Mouse (Mus musculus) erythroblast, adult 5-6 weeks (primary cell): ENCODE data around the gene Draxin. TPM values are rescaled to one million over a fixed set of nuclear protein-coding genes. Genes with fewer than 3 reads are reported as not detected.
A peak's percentile ranks its signal among the peaks of the same experiment; 100 is the strongest.
"Not testable (repeated sequence)": the region's sequence is repeated elsewhere in the genome, so short reads cannot be mapped to it uniquely, and the experiment has no call there.

Experiments used
- ATAC-seq: replicated peaks from 2 replicates; pipeline ENCODE4 v1.8.0; 2016; ENCODE audit warnings: moderate number of reproducible peaks, mild to moderate bottlenecking, moderate TSS enrichment, inconsistent platforms; ENCODE audit not compliant: poor library complexity, low FRiP score, severe bottlenecking
- total RNA-seq, 2 experiments: library from RNA; stranded (forward) in 1 of 2; stranded (reverse) in 1 of 2; fragments of 150-400 nt in 1 of 2; fragments of 200-764, 138-1000 nt in 1 of 2; gene quantifications; 2 replicates each; pipeline versions ENCODE4 v1.2.3 to v1.2.4; 2015 to 2017; ENCODE audit warnings: low replicate concordance in 2 of 2

The Draxin gene
- 0.42 TPM in 1 of 2 replicates, not detected in the other for total RNA-seq (2015; ENCODE audit: low replicate concordance)
- total RNA-seq (2017; ENCODE audit: low replicate concordance), result 0.84 TPM in 1 of 2 replicates, not detected in the other

DNA sequence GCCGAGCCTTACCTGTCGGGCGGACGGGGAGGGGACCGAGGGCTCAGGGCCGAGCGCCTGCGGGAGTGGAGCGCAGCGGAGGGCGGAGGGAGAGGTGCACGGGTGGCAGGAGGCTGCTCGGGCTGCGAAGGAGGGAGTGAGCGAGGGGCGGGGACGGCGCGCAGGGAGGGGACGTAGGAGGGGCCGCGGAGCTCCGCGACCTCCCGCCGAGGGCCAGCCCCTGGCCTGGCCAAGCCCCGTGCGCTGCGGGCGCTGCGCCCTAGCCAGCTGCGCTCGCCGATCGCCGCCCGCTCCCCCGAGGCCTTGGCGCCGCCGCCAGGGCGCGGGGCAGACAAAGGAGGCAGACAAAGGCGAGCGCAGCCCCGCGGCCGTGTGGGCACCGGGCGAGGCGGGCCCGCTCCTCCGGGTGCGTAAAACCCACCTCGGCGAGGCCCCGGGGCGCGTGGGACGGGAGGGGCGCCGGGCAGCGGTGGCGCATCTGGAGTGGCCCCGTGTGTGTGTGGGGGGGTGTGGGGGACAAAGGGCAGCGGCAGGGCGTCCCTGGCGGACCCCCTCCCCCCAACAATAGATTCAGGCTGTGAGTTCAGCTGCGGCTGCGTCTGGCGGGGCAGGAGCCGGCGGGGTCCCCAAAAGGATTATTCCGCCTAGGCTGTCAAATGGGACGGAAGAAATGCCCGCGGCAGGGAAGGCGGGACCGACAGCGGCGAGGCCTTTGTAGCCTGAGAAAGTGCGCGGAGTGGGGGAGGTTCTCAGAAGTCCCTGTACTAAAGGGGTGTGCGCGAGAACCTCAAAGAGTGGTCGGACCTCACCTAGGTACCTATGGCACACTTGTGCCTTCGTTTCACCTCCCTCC is at the start of gene Draxin:
Draxin (minus strand) TSS at position 138 of the 853 bp plus-strand sequence.
- ATAC-seq, result no peak

DNA sequence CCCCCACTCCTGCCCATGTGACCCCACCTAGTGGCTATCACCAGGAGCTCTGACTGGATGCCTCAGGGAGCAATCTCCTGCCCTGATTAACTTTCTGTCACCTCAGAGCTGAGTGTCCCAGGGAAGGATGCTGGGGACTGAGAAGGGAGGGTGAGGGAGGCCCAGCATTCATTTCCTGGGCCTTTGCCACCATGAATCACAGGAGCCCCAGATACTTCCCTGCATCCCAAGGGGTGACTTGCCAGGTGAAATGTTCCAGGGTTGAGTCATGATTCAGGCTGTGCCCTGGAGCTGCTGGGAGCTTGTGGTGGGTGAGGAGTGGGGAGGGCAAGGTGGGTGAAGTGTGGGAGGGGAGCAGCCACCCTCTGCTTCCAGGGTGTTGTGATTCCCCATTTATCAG is 47.2 kb upstream of the Draxin start:
- no peak for ATAC-seq

DNA sequence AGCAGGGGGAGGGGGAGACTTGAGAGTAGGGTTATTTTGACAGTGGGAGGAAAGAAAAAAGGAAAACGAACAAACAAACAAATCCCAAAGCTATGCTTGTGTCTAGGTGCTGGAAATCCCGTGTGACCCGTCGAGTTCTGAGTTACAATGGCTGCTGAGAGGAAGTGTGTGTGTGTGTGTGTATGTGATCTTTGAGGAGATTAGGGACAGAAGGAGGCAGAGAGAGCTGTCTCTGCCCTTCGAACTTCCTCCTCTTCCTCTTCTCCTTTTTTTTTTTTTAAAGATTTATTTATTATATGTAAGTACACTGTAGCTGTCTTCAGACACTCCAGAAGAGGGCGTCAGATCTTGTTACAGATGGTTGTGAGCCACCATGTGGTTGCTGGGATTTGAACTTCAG is 46.1 kb upstream of the Draxin start:
- not testable (repeated sequence) for ATAC-seq

DNA sequence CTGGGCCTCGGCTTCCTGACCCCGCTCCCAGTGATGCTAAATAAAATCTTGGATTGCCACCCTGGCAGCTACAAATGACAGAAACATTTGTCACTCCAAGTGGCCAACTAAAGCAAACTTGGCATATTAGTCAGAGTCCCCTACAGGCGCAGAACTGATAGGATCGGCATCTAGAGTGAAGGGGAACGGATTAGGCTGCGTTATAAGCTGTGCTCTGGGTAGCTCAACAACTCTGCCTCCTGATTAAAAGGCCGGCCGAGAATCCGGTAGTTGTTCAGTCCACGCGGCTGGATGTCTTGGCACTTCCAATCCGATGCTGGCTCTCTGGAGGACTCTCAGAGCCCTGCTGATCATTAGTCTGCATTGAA is 44.0 kb upstream of the Draxin start:
- ATAC-seq, result no peak

DNA sequence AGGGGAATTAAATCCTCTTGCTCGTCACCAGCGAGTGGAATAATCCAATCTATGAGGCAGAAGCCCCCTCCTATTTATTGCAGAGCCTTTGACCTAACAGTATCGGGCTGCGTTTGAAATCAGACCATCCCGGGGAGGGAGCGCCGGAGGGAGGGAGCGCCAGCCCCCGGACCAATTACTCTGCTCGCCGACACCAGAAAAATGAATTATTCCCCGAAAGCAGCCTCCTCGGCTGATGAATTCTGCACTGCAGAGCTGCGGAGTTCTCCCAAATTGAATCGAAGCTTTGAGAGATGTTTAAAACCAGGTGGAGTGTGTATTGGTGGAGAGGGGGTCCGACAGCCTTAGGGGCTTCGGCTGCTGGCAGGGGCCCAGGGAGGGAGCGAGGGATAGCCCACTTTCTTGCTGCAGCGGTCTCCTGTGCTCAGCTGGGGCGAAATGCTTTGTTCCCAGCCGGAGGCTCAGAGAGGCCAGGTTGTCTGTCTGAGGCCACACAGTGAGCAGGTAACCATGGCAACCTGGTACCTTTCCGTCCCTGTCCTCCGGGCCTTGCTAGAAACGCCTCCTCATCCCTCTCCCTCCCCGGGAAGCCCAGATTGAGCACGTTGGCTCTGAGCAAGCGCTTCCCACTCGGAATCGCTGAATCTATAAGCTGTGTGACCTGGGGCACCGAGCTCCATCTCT is 43.5 kb upstream of the Draxin start:
- ATAC-seq, result no peak

DNA sequence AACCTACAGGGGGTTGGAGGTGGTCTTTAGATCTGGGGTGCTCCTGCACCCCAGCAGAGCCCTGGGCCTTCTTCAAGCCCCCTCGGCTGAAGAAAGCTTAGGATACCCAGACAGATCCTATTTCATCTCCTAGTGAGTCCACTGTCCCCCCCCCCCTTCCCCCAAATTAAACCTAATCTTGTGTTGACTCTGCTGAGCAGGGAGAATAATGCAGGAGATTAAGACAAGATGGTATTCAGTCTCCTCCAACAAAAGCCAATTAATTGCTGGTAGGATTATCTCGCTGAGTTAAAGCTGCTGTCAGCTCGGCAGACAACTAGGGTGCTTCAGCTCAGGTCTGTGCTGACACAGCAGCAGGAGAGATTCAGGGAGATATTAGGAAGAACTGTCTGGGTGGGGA is 40.8 kb upstream of the Draxin start:
- no peak for ATAC-seq

DNA sequence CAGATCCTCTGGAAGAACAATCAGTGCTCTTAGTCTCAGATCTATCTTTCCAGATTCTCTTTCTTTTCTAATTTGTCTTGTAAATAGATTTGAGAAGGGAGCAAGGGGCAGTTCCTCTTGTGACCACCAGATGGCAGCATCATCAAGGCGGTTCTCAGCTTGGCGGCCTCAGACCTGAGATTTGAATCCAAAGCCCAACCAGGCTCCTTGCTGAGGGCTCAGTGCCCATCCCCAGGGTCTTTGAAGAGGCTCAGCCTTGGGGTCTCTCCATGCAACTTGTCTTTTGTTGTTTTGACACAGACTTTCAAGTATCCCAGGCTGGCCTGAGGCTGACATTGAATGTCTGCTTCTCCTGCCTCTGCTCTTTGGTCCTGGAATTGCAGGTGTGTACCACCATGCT is 40.3 kb upstream of the Draxin start:
- ATAC-seq, result 0 out of 2 replicates have a peak, but pooled peaks have one; percentile 49

DNA sequence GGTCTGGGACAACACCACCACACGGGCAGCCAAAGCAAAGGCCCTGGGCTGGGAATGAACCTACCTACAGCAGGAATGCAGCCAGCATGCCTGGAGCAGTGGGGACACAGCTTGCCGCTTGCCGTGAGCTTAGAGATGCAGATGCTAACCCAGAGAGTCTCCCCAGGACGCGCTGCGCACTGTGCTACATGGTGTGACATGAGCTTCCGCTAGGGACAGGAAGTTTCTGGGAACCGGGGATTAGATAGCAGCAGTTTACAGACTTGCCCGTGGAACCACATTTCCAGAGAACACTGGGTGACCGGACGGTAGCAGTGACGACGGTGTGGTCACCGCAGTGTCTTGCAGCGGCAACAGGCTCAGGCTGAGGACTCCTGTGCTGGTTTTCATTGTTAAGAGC is 39.1 kb upstream of the Draxin start:
- no peak for ATAC-seq

DNA sequence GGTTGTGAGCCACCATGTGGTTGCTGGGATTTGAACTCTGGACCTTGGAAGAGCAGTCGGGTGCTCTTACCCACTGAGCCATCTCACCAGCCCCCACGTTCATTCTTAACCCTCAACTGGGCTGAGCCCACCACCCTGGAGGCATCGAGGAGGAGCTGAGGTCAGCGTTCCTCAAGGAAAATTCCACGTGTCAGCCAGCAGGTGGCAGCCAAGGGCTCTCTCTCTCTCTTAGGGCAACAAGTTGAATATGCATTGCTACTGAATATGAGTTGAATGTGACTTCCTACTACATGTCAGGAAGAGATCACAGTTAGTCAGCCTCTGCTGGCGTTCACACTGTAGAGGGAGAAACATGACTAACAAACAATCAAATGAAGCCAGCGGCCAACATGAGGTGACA is 37.8 kb upstream of the Draxin start:
- ATAC-seq, result peak; percentile 57; the same call in 1 of the 2 replicates

DNA sequence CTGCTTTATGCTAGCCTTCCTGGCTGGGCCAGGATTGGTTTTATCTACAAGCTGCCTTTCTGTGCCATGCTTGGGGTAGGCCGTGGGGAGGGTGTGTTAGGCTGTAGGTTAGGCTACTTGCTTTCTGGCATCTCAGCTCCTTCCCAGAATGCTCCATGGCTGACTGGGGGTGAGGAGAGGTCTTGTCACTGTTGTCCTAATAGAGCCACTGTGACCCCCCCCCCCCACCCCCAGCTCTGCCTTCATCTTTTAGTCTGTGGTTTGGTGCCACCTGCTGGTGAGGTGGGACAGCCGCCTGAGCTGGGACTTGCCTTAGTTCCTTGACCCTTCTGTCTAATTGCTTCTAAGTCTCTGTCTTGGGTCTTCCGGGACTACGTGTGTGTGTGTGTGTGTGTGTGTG is 36.5 kb upstream of the Draxin start:
- no peak for ATAC-seq

DNA sequence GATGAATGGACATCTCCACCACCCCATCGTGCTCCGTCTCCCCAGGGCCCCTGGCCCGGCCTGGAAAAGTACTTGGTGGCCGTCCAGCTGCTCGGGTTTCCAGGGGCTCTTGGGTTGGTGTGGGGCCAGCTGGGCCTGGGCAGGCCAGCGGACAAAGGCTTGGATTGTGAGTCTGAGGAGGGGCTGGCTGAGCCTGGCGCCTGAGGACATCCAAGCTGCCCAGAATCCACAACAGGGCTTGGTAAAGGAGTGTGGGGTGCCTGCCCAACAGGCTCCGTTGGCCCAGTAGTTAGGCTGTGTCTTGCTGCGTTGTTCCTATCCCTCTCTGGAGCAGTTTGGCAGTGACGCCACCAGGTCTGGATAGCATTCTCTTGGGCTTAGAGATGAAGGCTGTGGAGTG is 35.9 kb upstream of the Draxin start:
- ATAC-seq, result no peak

DNA sequence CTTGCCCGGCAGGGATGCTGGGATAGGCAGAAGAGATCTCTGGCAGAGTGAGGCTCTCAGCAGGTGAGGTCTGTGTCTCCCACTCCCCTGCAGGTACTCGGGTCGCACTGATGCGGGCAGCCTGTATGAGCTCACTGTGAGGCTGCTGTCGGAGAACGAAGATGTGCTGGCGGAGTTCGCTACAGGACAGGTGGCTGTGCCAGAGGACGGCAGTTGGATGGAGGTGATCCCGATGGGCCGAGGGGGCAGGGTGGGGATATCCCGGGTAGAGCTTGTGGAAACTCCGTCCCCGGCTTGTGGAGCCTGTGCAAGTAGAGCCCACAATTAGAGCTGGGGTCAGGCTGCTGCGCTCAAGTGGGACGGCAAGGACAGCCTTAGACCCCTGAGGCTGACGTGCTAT is 35.1 kb upstream of the Draxin start:
- ATAC-seq, result no peak

DNA sequence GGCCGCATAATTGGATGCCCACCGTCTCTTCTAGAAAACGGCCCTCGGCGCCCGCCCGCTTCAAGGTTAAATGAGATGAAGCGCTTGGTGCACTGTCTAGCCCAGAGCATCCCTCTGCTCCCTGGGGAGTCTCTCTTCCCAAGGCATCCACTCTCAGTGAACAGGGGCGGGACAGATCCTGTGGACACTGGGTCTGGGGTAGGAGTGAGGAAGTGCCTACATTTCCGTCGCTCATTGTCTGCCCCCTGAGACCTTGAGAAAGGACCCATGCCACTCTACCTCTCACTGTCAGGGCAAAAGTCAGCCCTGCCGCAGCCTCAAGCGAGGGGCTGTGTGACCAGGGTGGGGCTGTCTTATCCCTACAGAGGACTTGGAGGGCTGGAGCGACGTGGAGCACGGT is 34.0 kb upstream of the Draxin start:
- ATAC-seq, result no peak

DNA sequence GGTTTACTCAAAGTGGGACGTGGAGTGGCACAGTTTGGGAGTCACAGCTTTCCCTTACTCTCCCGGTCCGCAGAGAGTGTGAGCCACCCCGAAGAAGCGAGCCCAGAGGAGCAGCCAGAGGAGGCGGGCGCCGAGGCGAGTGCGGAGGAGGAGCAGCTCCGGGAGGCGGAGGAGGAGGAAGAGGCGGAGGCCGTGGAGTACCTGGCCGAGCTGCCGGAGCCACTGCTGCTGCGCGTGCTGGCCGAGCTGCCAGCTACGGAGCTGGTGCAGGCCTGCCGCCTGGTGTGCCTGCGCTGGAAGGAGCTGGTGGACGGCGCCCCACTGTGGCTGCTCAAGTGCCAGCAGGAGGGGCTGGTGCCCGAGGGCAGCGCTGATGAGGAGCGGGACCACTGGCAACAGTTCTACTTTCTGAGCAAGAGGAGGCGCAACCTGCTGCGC is 33.5 kb upstream of the Draxin start:
- no peak for ATAC-seq

DNA sequence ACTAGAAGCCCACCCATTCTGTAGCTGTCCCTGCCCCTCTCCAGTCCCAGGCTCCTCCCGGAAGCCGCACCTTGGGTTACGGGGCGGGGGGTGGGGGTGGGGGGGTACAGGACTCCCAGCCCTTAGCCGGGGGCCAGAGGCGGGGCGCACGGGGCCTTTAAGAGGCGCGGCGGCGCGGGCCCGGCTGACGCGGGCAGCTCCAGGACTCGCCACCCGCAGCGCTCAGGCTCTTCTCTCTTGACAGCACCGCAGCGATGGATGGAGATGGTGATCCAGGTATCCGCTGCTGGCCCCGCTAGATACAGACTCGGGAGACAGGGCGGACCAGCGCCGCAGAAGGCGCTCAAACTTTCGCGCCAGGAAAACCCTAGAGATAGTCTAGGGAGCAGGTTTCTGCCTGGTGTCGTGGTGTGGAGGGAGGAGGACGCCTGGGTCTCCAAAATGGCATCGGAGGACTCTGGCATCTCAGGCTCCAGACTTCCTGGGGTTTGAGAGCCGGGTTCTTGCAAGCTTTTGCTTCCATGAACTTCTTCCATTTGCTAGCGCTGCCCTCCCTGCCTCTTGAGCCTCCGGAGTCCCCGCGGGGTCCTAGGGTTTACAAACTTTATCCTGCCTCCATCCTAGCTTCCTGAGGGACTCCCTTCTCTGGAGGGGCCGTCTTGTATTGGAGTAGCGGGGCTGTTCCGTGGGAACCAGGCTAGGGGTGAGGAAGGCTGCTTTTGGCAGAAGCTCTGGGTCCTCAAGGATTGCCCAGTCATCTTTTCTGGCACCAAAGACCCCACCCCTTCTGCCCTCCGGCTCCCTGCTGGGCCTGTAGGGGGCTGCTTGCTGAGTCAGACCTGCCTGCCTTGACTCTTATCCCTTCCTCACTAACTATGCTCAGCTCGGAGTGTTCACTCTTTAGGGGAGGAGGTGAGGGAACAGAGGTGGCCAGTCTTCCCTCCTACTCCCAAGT is 30.2 kb upstream of the Draxin start, which contains the start of the genes Fbxo44 and Fbxo2:
Fbxo44 (minus strand) TSS at position 47 of the 955 bp plus-strand sequence.
Fbxo2 (plus strand) TSS at position 186 of the 955 bp plus-strand sequence.
- no peak for ATAC-seq

DNA sequence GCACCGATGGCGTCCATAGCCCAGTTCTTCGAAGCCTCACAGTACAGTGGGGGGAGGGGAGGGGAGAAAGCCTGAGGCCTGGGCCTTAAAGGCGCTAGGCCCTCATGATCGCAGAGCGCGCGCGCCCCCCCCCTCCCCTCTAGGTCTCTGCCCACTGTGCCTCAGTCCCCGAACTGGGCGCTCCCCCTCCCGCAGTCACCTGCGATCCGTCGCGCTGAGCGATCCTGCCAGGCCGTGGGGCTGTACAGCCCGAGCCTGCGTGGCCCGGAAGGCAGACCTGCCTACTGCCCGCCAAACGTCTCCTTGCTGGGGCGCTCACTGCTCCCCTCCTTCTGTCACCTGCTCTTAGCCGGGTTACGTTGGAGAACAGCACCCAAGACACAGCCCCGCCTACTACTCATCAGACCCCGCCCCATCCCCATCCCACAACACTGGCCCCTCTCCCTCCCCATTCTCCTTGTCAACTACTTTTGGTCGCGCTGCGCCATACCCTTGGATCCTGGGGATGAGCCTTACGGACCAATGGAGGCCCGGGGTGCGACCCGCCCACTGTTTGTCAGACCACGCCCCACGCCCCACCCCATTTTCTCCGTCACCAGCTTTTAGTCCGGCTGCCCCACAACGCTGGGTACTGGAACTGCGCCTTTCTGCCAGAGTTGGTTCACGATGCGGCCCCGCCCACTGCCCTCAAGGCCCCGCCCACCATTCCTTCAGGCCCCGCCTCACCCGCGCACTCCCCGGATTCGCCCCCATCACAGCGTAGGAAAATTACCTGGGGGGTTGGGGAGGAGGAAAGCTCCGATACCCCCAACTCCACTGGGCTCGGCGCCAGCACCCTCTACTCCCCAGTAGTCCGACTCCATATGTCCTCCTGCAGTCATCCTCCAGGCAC is 29.3 kb upstream of the Draxin start:
- peak; percentile 80 for ATAC-seq

DNA sequence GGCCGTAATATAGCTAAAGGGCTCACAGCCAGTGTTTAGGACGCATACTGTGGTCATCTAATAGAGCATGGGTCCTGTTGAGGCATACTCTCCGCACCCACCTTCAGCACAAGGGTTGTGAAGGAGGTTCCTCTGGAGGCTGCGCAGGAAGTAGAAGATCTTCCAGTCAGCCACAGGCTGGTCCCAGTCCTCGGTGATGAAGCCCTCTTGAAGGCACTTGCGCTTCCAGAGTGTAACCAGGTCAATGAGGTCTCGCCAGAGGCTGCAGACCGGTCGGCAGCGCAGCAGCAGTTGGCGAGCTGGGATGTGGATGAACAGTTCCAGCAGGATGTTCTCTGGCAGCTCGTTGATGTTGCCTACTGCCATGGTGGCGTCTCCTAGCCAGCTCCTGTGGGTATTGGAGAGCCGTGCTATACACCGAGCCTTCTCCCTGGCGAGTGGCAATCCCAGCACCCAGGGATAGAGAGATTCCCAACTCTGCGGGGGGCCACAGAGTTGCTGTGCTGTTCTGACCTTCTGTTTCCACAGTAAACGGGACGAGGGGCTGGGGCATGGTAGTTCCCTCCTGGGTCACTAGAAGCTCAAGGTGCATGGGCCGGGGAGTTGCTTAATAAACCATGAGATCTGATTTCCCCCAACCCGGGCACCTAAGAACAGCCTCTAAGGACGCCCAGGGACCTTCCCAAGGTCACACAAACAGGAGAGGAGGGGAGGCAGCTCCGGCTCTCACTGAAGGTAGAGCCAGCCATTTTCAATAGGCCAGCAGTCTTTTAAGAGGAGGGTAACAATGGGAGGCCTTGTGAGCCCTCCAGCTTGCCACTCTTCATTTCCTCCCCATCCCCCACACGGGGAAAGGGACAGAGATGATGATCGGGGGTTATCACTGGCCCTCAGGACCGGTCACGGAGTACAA is 28.2 kb upstream of the Draxin start:
- no peak for ATAC-seq

DNA sequence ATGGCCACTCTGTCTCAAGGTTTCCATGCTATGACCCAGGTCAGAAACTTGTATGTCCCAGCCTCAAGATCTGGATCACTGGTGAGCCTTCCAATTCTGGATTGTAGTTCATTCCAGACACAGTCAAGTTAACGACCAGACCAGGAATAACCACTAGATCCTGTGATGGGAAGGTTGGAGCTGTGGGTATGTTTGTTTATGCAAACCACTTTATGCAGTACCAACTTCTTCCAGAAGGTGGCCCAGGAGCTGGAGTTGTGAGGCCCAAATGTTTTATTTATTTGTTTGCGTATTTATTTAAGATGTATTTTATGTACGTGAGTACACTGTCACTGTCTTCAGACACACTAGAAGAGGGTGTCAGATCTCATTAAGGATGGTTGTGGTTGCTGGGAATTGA is 24.5 kb upstream of the Draxin start:
- no peak for ATAC-seq
